Mouse (Mus musculus) neural tube, embryonic 10.5 days (tissue): ENCODE measurements at regions not wholly inside any gene's neighbourhood (a gene's known extent, or its start where the extent isn't known, plus 50 kb on each side); places are given as distances from the start of the nearest gene placed in this dataset.

ENCODE experiments used
- DNase-seq: peaks from one replicate; pipeline ENCODE4 v3.0.0-alpha.2; 2017; ENCODE audit warnings: low spot score; ENCODE audit errors: extremely low spot score

GRCm38 (mm10) chr11:41852813-41853212 lies 147.8 kb downstream of the Gabrg2 start:
- no peak for DNase-seq

- DNase-seq = peak; percentile 19
Measured at GRCm38 (mm10) chr11:41825978-41826679, 174.5 kb downstream of the Gabrg2 start.

GRCm38 (mm10) chr11:41818014-41818413 lies 182.6 kb downstream of the Gabrg2 start:
- no peak for DNase-seq

- no peak for DNase-seq
Measured at GRCm38 (mm10) chr11:41812996-41813395, 187.7 kb downstream of the Gabrg2 start.

- no peak for DNase-seq
Measured at GRCm38 (mm10) chr11:41808897-41809296, 191.8 kb downstream of the Gabrg2 start.

- DNase-seq = no peak
Measured at GRCm38 (mm10) chr11:41792206-41792605, 208.5 kb downstream of the Gabrg2 start.
